16 mouse cellular contexts compared by ENCODE assay signal in the genomic region with DNA sequence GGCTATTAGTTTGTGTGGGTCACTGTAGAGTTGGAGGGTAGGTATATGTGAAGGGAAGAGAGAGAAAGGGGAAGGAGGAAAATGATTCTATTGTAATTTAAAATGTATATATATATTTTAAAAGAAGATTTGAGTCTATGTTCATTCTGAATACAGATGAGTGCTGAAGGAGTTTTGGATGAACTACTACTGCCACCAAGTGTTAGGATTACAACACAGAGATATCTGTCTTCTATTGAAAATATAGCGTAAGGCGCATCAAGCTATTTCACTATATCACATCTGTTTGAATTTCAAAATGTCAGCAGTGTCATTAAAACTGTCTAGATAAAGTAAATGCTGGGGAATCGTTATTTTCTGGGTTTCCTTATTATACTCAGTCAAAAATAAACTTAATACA. TPM values are rescaled to one million over a fixed set of nuclear protein-coding genes. Genes with fewer than 3 reads are reported as not detected.
DNase-seq lines count a peak whose midpoint lies in the region; ATAC-seq lines count a peak whose summit lies in the region.
"Had no signal": no experiment of that assay in that cellular context is flagged by ENCODE, and none has a peak within 500 bp of the region (broad histone marks: within the 10 kb centered on the region; RNA-seq: fewer than 3 reads in every experiment).

No protein-coding gene starts in this region.

- no peak overlapping the region for H3K27ac ChIP-seq in hindbrain, embryonic 15.5 days (replicated peaks)
- H3K27ac ChIP-seq in hindbrain, embryonic 12.5 days = no peak overlapping the region
- no peak overlapping the region for H3K27ac ChIP-seq in midbrain, embryonic 14.5 days (replicated peaks; ENCODE audit: low read depth, low read length)
- H3K27ac ChIP-seq in midbrain, embryonic 11.5 days (ENCODE audit: low read depth, low read length) = no peak overlapping the region
- H3K27ac ChIP-seq: limb, embryonic 15.5 days had no signal

- no peak overlapping the region for H3K4me2 ChIP-seq in hindbrain, embryonic 15.5 days
- H3K4me2 ChIP-seq in hindbrain, embryonic 12.5 days (replicated peaks) = no peak overlapping the region
- no peak overlapping the region for H3K4me2 ChIP-seq in midbrain, embryonic 14.5 days (ENCODE audit: low read length)
- H3K4me2 ChIP-seq in midbrain, embryonic 11.5 days = no peak overlapping the region
- H3K4me2 ChIP-seq: limb, embryonic 15.5 days had no signal

- no peaks in the 10 kb centered on the region for H3K27me3 ChIP-seq in hindbrain, embryonic 15.5 days
- no peaks in the 10 kb centered on the region for H3K27me3 ChIP-seq in hindbrain, embryonic 12.5 days
- no peaks in the 10 kb centered on the region for H3K27me3 ChIP-seq in midbrain, embryonic 14.5 days (ENCODE audit: control insufficient read depth, insufficient read depth, low read length)
- no peaks in the 10 kb centered on the region for H3K27me3 ChIP-seq in midbrain, embryonic 11.5 days (ENCODE audit: control insufficient read depth, insufficient read depth, low read length)
- H3K27me3 ChIP-seq: limb, embryonic 15.5 days had no signal

- WGBS in hindbrain, embryonic 15.5 days = 69% methylated on average over 3 of the region's 3 CpGs
- WGBS in hindbrain, embryonic 12.5 days = 87% methylated on average over 3 of the region's 3 CpGs
- 84% methylated on average over 3 of the region's 3 CpGs for WGBS in midbrain, embryonic 14.5 days
- 86% methylated on average over 3 of the region's 3 CpGs for WGBS in midbrain, embryonic 11.5 days

- H3K9me3 ChIP-seq in hindbrain, embryonic 15.5 days = no peaks in the 10 kb centered on the region
- 0 out of 2 replicates have a peak, but pooled peaks cover 7% of the 10 kb centered on the region for H3K9me3 ChIP-seq in hindbrain, embryonic 12.5 days (replicated peaks)
- H3K9me3 ChIP-seq in midbrain, embryonic 14.5 days (ENCODE audit: control insufficient read depth, low read length) = no peaks in the 10 kb centered on the region
- no peaks in the 10 kb centered on the region for H3K9me3 ChIP-seq in midbrain, embryonic 11.5 days (ENCODE audit: control insufficient read depth, low read length)

- H3K4me1 ChIP-seq in hindbrain, embryonic 15.5 days (replicated peaks) = no peaks in the 10 kb centered on the region
- H3K4me1 ChIP-seq in hindbrain, embryonic 12.5 days = no peaks in the 10 kb centered on the region
- no peaks in the 10 kb centered on the region for H3K4me1 ChIP-seq in midbrain, embryonic 14.5 days (ENCODE audit: control insufficient read depth, insufficient read depth, low read length)
- H3K4me1 ChIP-seq in midbrain, embryonic 11.5 days (ENCODE audit: control insufficient read depth, insufficient read depth, low read length) = no peaks in the 10 kb centered on the region
- H3K4me1 ChIP-seq: limb, embryonic 15.5 days had no signal

- DNase-seq in embryo, embryonic 10 days (ENCODE audit: low spot score) = peak; percentile 19
- DNase-seq in embryo, embryonic 9.5 days (ENCODE audit: extremely low spot score) = no peak
- DNase-seq in midbrain, embryonic 14.5 days = peak; percentile 76
- DNase-seq in midbrain, embryonic 11.5 days (ENCODE audit: low spot score, missing footprints) = no peak
- peak; percentile 21 for DNase-seq in embryo, embryonic 10.5 days (ENCODE audit: low spot score)
- no peak for DNase-seq in ovary, postnatal 36 days (ENCODE audit: low spot score)
- DNase-seq: kidney, postnatal 36 days; lung, postnatal 10 days; thymus, postnatal 36 days had no signal

- H3K36me3 ChIP-seq in hindbrain, embryonic 15.5 days = no peaks in the 10 kb centered on the region
- no peaks in the 10 kb centered on the region for H3K36me3 ChIP-seq in hindbrain, embryonic 12.5 days
- H3K36me3 ChIP-seq in midbrain, embryonic 14.5 days (ENCODE audit: control insufficient read depth, insufficient read depth, low read length) = no peaks in the 10 kb centered on the region
- H3K36me3 ChIP-seq in midbrain, embryonic 11.5 days (ENCODE audit: control insufficient read depth, insufficient read depth, low read length) = no peaks in the 10 kb centered on the region
- H3K36me3 ChIP-seq: limb, embryonic 15.5 days had no signal

- H3K9ac ChIP-seq in hindbrain, embryonic 15.5 days = no peak overlapping the region
- H3K9ac ChIP-seq in hindbrain, embryonic 12.5 days = no peak overlapping the region
- no peak overlapping the region for H3K9ac ChIP-seq in midbrain, embryonic 14.5 days (replicated peaks; ENCODE audit: low read length)
- no peak overlapping the region for H3K9ac ChIP-seq in midbrain, embryonic 11.5 days (ENCODE audit: low read length)
- H3K9ac ChIP-seq: limb, embryonic 15.5 days had no signal

- ATAC-seq in hindbrain, embryonic 15.5 days (ENCODE audit: low FRiP score, low read depth) = peak; percentile 61; the same call in 1 of the 2 replicates
- ATAC-seq in hindbrain, embryonic 12.5 days (ENCODE audit: low FRiP score) = no peak
- ATAC-seq in midbrain, embryonic 14.5 days (ENCODE audit: low FRiP score, low TSS enrichment) = no peak
- ATAC-seq in midbrain, embryonic 11.5 days (ENCODE audit: low FRiP score) = no peak

- no peak overlapping the region for H3K4me3 ChIP-seq in hindbrain, embryonic 15.5 days
- H3K4me3 ChIP-seq in hindbrain, embryonic 12.5 days = no peak overlapping the region
- no peak overlapping the region for H3K4me3 ChIP-seq in midbrain, embryonic 14.5 days (replicated peaks; ENCODE audit: low read depth, low read length)
- H3K4me3 ChIP-seq in midbrain, embryonic 11.5 days (ENCODE audit: low read depth, low read length) = no peak overlapping the region
- H3K4me3 ChIP-seq: limb, embryonic 15.5 days had no signal

RNA-seq across cellular contexts. Expression of a gene that starts 3.4 kb away (rescaled TPM):
- polyA plus RNA-seq in hindbrain, embryonic 15.5 days (2015; fragmentation: Nextera tagmentation; extraction: Ambion mirVana) = not detected in 2 replicates
- 0.12 TPM in 1 of 2 replicates, not detected in the other for polyA plus RNA-seq in hindbrain, embryonic 12.5 days (2016; fragmentation: Nextera tagmentation; extraction: Ambion mirVana)
- polyA plus RNA-seq in midbrain, embryonic 14.5 days (2014; fragmentation: Nextera tagmentation; extraction: Ambion mirVana) = not detected in 2 replicates
- not detected in 2 replicates for polyA plus RNA-seq in midbrain, embryonic 11.5 days (2014; fragmentation: Nextera tagmentation; extraction: Ambion mirVana)
- polyA plus RNA-seq: heart, embryonic 16.5 days; intestine, embryonic 14.5 days; limb, embryonic 15.5 days; stomach, embryonic 16.5 days had no signal

RNA-seq across cellular contexts. Expression of a gene that starts 37.1 kb away (rescaled TPM):
- polyA plus RNA-seq in hindbrain, embryonic 15.5 days (2015; fragmentation: Nextera tagmentation; extraction: Ambion mirVana) = not detected in 2 replicates
- not detected in 2 replicates for polyA plus RNA-seq in hindbrain, embryonic 12.5 days (2016; fragmentation: Nextera tagmentation; extraction: Ambion mirVana)
- not detected in 2 replicates for polyA plus RNA-seq in midbrain, embryonic 14.5 days (2014; fragmentation: Nextera tagmentation; extraction: Ambion mirVana)
- not detected in 2 replicates for polyA plus RNA-seq in midbrain, embryonic 11.5 days (2014; fragmentation: Nextera tagmentation; extraction: Ambion mirVana)
- polyA plus RNA-seq: gonadal fat pad, adult 2 months; heart, embryonic 16.5 days; intestine, embryonic 14.5 days; limb, embryonic 15.5 days; stomach, embryonic 16.5 days had no signal

RNA-seq across cellular contexts. Expression of a gene that starts 45.6 kb away (rescaled TPM):
- polyA plus RNA-seq in hindbrain, embryonic 15.5 days (2015; fragmentation: Nextera tagmentation; extraction: Ambion mirVana) = 0.21 and 0.48 TPM in 2 replicates
- 5.8 and 9.5 TPM in 2 replicates for polyA plus RNA-seq in hindbrain, embryonic 12.5 days (2016; fragmentation: Nextera tagmentation; extraction: Ambion mirVana)
- polyA plus RNA-seq in midbrain, embryonic 14.5 days (2014; fragmentation: Nextera tagmentation; extraction: Ambion mirVana) = 0.16 TPM in 1 of 2 replicates, not detected in the other
- polyA plus RNA-seq in midbrain, embryonic 11.5 days (2014; fragmentation: Nextera tagmentation; extraction: Ambion mirVana) = 5.1 and 5.5 TPM in 2 replicates

Comparison
In these comparisons a context has a peak if more than half of its experiments do, and no peak if none do; other contexts are left out.
1. DNase-seq: peak in embryo, embryonic 10 days (single experiment), midbrain, embryonic 14.5 days (single experiment) and embryo, embryonic 10.5 days (single experiment); none in embryo, embryonic 9.5 days (single experiment), midbrain, embryonic 11.5 days (single experiment) and ovary, postnatal 36 days (single experiment).